Mouse (Mus musculus) CH12.LX (cell line): ENCODE data around the gene Trim31. TPM values are rescaled to one million over a fixed set of nuclear protein-coding genes. Genes with fewer than 3 reads are reported as not detected.

Experiments used
- DNase-seq: peaks from one replicate; pipeline ENCODE4 v3.0.0-alpha.2; 2013; ENCODE audit errors: extremely low read depth
- H3K27ac ChIP-seq: 2 replicates; pipeline ENCODE4 v1.5.1; 2012; ENCODE audit warnings: low read depth, mild to moderate bottlenecking, control low read depth, moderate library complexity; ENCODE audit not compliant: insufficient read depth
- H3K27me3 ChIP-seq: replicated peaks from 2 replicates; pipeline ENCODE3; 2012; ENCODE audit warnings: inconsistent platforms
- H3K36me3 ChIP-seq, 2 experiments: replicated peaks in 1 of 2; 2 replicates each; pipeline versions ENCODE3 to v1.6.1; 2012; ENCODE audit warnings: inconsistent platforms in 1 of 2, low read length in 1 of 2, mild to moderate bottlenecking in 1 of 2, mixed read lengths in 1 of 2, moderate library complexity in 1 of 2; ENCODE audit not compliant: control insufficient read depth in 1 of 2, insufficient read depth in 1 of 2
- H3K4me1 ChIP-seq, 2 experiments: 2 replicates each; pipeline ENCODE4 v1.6.1; 2012; ENCODE audit warnings: inconsistent platforms in 1 of 2, moderate library complexity in 1 of 2; ENCODE audit not compliant: insufficient read depth in 2 of 2, control insufficient read depth in 1 of 2
- H3K4me2 ChIP-seq: 2 replicates; pipeline ENCODE4 v1.6.1; 2012; ENCODE audit warnings: low read depth, mild to moderate bottlenecking, control low read depth; ENCODE audit not compliant: poor library complexity, insufficient read depth, severe bottlenecking
- H3K4me3 ChIP-seq, 3 experiments: fragments of 150-350 bp in 1 of 3; sonication (generic) in 1 of 3; replicated peaks in 1 of 3; 2 replicates each; pipeline versions ENCODE3 to v1.5.1; 2011 to 2012; ENCODE audit warnings: low read depth in 2 of 3, low read length in 2 of 3, mild to moderate bottlenecking in 2 of 3, moderate library complexity in 2 of 3, control low read depth in 1 of 3, improper control_type of control experiment in 1 of 3, inconsistent platforms in 1 of 3, mixed read lengths in 1 of 3; ENCODE audit not compliant: poor library complexity in 1 of 3
- H3K79me2 ChIP-seq: replicated peaks from 2 replicates; pipeline ENCODE4 v1.6.1; 2012; ENCODE audit warnings: mild to moderate bottlenecking, moderate library complexity; ENCODE audit not compliant: control insufficient read depth, poor library complexity, insufficient read depth, severe bottlenecking; ENCODE audit errors: extremely low read depth
- H3K9ac ChIP-seq: 2 replicates; pipeline ENCODE4 v1.6.1; 2012; ENCODE audit warnings: low read depth, mild to moderate bottlenecking, control low read depth, moderate library complexity; ENCODE audit not compliant: insufficient read depth
- H3K9me3 ChIP-seq: replicated peaks from 2 replicates; pipeline ENCODE3; 2012; ENCODE audit warnings: low read length, inconsistent platforms, mixed read lengths
- BHLHE40 ChIP-seq: IDR thresholded peaks from 2 replicates; pipeline ENCODE4 v1.6.1; 2011; ENCODE audit warnings: mild to moderate bottlenecking, low read depth, low read length, improper control_type of control experiment
- CHD1 ChIP-seq: IDR thresholded peaks from 2 replicates; pipeline ENCODE4 v1.6.1; 2012; ENCODE audit warnings: low read depth, low read length, improper control_type of control experiment, inconsistent platforms
- CTCF ChIP-seq, 2 experiments: IDR thresholded peaks in 1 of 2; conservative IDR thresholded peaks in 1 of 2; 2 replicates each; pipeline ENCODE4 v1.5.1; 2011 to 2012; ENCODE audit warnings: low read depth in 2 of 2, low read length in 2 of 2, improper control_type of control experiment in 1 of 2, inconsistent platforms in 1 of 2, mild to moderate bottlenecking in 1 of 2, moderate library complexity in 1 of 2
- E2F4 ChIP-seq: IDR thresholded peaks from 2 replicates; pipeline ENCODE4 v1.6.1; 2011; ENCODE audit warnings: low read depth, low read length, improper control_type of control experiment; ENCODE audit not compliant: insufficient replicate concordance
- ETS1 ChIP-seq: conservative IDR thresholded peaks from 2 replicates; pipeline ENCODE4 v1.6.1; 2012; ENCODE audit warnings: low read depth, mild to moderate bottlenecking, inconsistent platforms, low read length, improper control_type of control experiment, moderate library complexity
- IRF4 ChIP-seq: IDR thresholded peaks from 2 replicates; pipeline ENCODE4 v1.6.1; 2014; ENCODE audit warnings: low read depth, mild to moderate bottlenecking, inconsistent platforms, low read length, improper control_type of control experiment
- JUN ChIP-seq: IDR thresholded peaks from 2 replicates; pipeline ENCODE4 v1.6.1; 2011; ENCODE audit warnings: low read depth, mild to moderate bottlenecking, low read length, improper control_type of control experiment, moderate library complexity; ENCODE audit not compliant: insufficient read depth
- MEF2A ChIP-seq: IDR thresholded peaks from 2 replicates; pipeline ENCODE4 v1.6.1; 2014; ENCODE audit warnings: low read depth, mild to moderate bottlenecking, inconsistent platforms, low read length, improper control_type of control experiment, borderline replicate concordance
- MYC ChIP-seq: IDR thresholded peaks from 2 replicates; pipeline ENCODE4 v1.6.1; 2011; ENCODE audit warnings: low read depth, mild to moderate bottlenecking, improper control_type of control experiment, low read length
- NELFE ChIP-seq: IDR thresholded peaks from 2 replicates; pipeline ENCODE4 v1.6.1; 2011; ENCODE audit warnings: low read depth, low read length, improper control_type of control experiment
- POLR2AphosphoS2 ChIP-seq: IDR thresholded peaks from 2 replicates; pipeline ENCODE4 v1.6.1; 2011; ENCODE audit warnings: low read depth, low read length, improper control_type of control experiment
- SIN3A ChIP-seq: IDR thresholded peaks from 2 replicates; pipeline ENCODE4 v1.6.1; 2012; ENCODE audit warnings: low read length, improper control_type of control experiment, inconsistent platforms
- SMC3 ChIP-seq: IDR thresholded peaks from 2 replicates; pipeline ENCODE4 v1.6.1; 2011; ENCODE audit warnings: low read depth, low read length, improper control_type of control experiment
- TBP ChIP-seq: conservative IDR thresholded peaks from 2 replicates; pipeline ENCODE4 v1.6.1; 2011; ENCODE audit warnings: low read depth, low read length, improper control_type of control experiment
- UBTF ChIP-seq: IDR thresholded peaks from 2 replicates; pipeline ENCODE4 v1.6.1; 2012; ENCODE audit warnings: low read depth, mild to moderate bottlenecking, inconsistent platforms, low read length, improper control_type of control experiment, moderate library complexity
- USF2 ChIP-seq: conservative IDR thresholded peaks from 2 replicates; pipeline ENCODE4 v1.6.1; 2011; ENCODE audit warnings: low read depth, low read length, improper control_type of control experiment
- ZKSCAN1 ChIP-seq: IDR thresholded peaks from 2 replicates; pipeline ENCODE4 v1.6.1; 2012; ENCODE audit warnings: low read depth, inconsistent platforms, low read length, improper control_type of control experiment, borderline replicate concordance
- ZNF384 ChIP-seq: IDR thresholded peaks from 2 replicates; pipeline ENCODE4 v1.6.1; 2012; ENCODE audit warnings: low read depth, low read length, improper control_type of control experiment, inconsistent platforms
- dilution Hi-C: fragments of 300-500 bp; cut with MboI; formaldehyde crosslinking; loops from 2 replicates; pipeline ENCODE4 v1.14.3; 2020; ENCODE audit warnings: low sequenced_read_pairs; ENCODE audit not compliant: extremely low pct_unique_long_range_greater_than_20kb, extremely low pct_ligation_motif_present
- in situ Hi-C: fragments of 300-500 bp; cut with MboI; formaldehyde crosslinking; loops from 3 replicates; pipeline ENCODE4 v1.14.3; 2019; ENCODE audit warnings: low sequenced_read_pairs, low pct_ligation_motif_present, low pct_unique_long_range_greater_than_20kb, mixed read lengths
- polyA plus RNA-seq: library from polyadenylated mRNA; unstranded; fragments of >175 nt; gene quantifications from 2 replicates; pipeline ENCODE4 v1.2.1, GENCODE M21; 2012; ENCODE audit warnings: low read depth; ENCODE audit not compliant: insufficient read length
- total RNA-seq, 2 experiments: library from RNA; depleted of rRNA; stranded (reverse); fragments of 300-350 nt in 1 of 2; fragments of >200 nt in 1 of 2; gene quantifications; 2 replicates each; pipeline ENCODE4 v1.2.3; 2012 to 2014

The Trim31 gene
- total and polyA plus RNA-seq, 3 experiments: not detected

DNA sequence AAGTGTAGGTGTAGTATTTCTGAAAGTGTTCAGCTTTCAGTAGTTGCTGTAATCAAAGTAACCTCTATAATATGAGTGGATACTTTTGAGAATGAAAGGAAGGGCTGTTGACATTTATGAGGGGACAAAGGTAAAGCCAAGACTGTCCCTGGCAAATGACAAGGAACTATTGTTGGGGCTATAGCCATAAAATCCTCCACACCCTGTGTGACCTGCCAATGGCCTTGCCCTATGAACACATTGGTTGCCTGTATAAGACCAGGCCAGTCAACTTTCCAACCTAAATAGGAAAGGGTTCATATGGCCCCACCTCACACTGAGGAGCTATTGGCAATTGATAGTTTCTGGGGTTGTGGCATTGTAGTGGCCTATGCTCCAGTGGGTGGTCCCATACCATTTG lies 853 bp upstream of the Trim31 start:
- in situ Hi-C loops: loop anchor here (10.0 kb wide), 1 partner anchor 168 kb away; no protein-coding TSS in a partner anchor

DNA sequence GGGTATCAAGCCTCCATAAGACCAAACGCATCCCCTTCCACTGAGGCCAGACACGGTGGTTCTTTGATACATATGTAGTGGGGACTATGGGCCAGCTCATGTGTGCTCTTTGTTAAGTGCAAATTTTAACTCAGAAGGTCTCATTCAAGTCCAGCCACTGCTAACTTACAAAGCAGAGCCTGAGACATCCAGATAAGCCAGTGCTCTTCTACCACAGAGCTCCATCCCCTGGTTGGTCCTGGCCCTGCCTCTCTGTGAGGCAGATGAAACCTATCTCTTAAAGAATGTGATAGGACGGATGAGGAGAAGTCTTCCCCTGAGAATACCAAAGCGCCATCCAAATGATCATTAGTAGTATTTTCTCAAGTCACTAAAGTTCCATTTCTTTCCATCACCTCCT lies 1.5 kb downstream of the Trim31 start:
- Histone ChIP-seq H3K4me2 (no peak overlapping the region), H3K9ac (no peak overlapping the region), H3K4me3 (no peak overlapping the region), H3K4me1 (no peaks in the 10 kb centered on the region), H3K36me3 (no peaks in the 10 kb centered on the region), H3K27ac (no peak overlapping the region), H3K9me3 (no peaks in the 10 kb centered on the region), H3K27me3 (no peaks in the 10 kb centered on the region), H3K79me2 (no peaks in the 10 kb centered on the region)
- no peak for DNase-seq
- dilution Hi-C loops: no loop called here
- TF ChIP-seq IRF4 (no peak), ETS1 (no peak), E2F4 (no peak), BHLHE40 (no peak), ZKSCAN1 (no peak), SIN3A (no peak)
- in situ Hi-C loops: loop anchor here (10.0 kb wide), 1 partner anchor 165 kb away; no protein-coding TSS in a partner anchor

More for the DNA sequence above, 853 bp upstream of the Trim31 start:
- no peaks in the 10 kb centered on the region for H3K36me3 ChIP-seq
- H3K4me2 ChIP-seq: no peak overlapping the region
- H3K9me3 ChIP-seq: no peaks in the 10 kb centered on the region
- no peak for TF ChIP-seq MEF2A
- no peak for TF ChIP-seq NELFE
- no peak for TF ChIP-seq CHD1
- no peak for TF ChIP-seq JUN
- TF ChIP-seq SIN3A: no peak
- TF ChIP-seq USF2: no peak
- TF ChIP-seq SMC3: no peak
- TF ChIP-seq MYC: no peak
- no peak for TF ChIP-seq ZNF384
- no peak for TF ChIP-seq UBTF
- TF ChIP-seq POLR2AphosphoS2: no peak
- TF ChIP-seq CTCF (conservative IDR thresholded peaks at IDR 0.05 in 1 of 2, IDR thresholded peaks at IDR 0.05 in 1 of 2; ENCODE audit: low read depth in 2 of 2, low read length in 2 of 2): no peak
- no peak for TF ChIP-seq E2F4
- no peak for TF ChIP-seq TBP
- dilution Hi-C loops: no loop called here
- H3K79me2 ChIP-seq: no peaks in the 10 kb centered on the region
- H3K4me1 ChIP-seq: no peaks in the 10 kb centered on the region
- H3K4me3 ChIP-seq: no peak overlapping the region
- no peaks in the 10 kb centered on the region for H3K27me3 ChIP-seq
- H3K9ac ChIP-seq: no peak overlapping the region
- H3K27ac ChIP-seq: no peak overlapping the region
- no peak for DNase-seq
